Mouse (Mus musculus) embryonic facial prominence, embryonic 10.5 days (tissue): ENCODE measurements around the gene Sufu. TPM values are rescaled to one million over a fixed set of nuclear protein-coding genes. Genes with fewer than 3 reads are reported as not detected.
A peak's percentile ranks its signal among the peaks of the same experiment; 100 is the strongest.

Experiments used
- DNase-seq: peaks from one replicate; pipeline ENCODE4 v3.0.0-alpha.2; 2017; ENCODE audit warnings: low spot score
- H3K27ac ChIP-seq: fragments of 300-500 bp; sonication (generic); replicated peaks from 2 replicates; pipeline ENCODE4 v1.5.1; 2016; ENCODE audit warnings: mild to moderate bottlenecking
- H3K27me3 ChIP-seq: fragments of 300-500 bp; sonication (generic); replicated peaks from 2 replicates; pipeline ENCODE4 v1.6.1; 2016; ENCODE audit warnings: low read depth, mild to moderate bottlenecking; ENCODE audit not compliant: poor library complexity, severe bottlenecking
- H3K36me3 ChIP-seq: fragments of 300-500 bp; sonication (generic); replicated peaks from 2 replicates; pipeline ENCODE4 v1.6.1; 2016; ENCODE audit warnings: mild to moderate bottlenecking, moderate library complexity
- H3K4me1 ChIP-seq: fragments of 300-500 bp; sonication (generic); 2 replicates; pipeline ENCODE4 v1.6.1; 2016
- H3K4me3 ChIP-seq: fragments of 300-500 bp; sonication (generic); 2 replicates; pipeline ENCODE4 v1.5.1; 2016; ENCODE audit warnings: mild to moderate bottlenecking, moderate library complexity
- H3K9me3 ChIP-seq: fragments of 300-500 bp; sonication (generic); 2 replicates; pipeline ENCODE4 v1.6.1; 2016; ENCODE audit warnings: mild to moderate bottlenecking
- WGBS: fragments of 180-500 bp; shearing (Covaris S2); methylation state at CpG from one replicate; pipeline ENCODE4 v1.1.7; 2016; 5-methylcytosine and 5-hydroxymethylcytosine counted together
- polyA plus RNA-seq: library from polyadenylated mRNA; unstranded; fragments of >200 nt; fragmentation: Nextera tagmentation; extraction: Ambion mirVana; gene quantifications from 2 replicates; pipeline ENCODE4 v1.2.1, GENCODE M21; 2016

Sufu gene
- polyA plus RNA-seq, 1 experiment from 2014 or later, result 50.5 TPM

DNA sequence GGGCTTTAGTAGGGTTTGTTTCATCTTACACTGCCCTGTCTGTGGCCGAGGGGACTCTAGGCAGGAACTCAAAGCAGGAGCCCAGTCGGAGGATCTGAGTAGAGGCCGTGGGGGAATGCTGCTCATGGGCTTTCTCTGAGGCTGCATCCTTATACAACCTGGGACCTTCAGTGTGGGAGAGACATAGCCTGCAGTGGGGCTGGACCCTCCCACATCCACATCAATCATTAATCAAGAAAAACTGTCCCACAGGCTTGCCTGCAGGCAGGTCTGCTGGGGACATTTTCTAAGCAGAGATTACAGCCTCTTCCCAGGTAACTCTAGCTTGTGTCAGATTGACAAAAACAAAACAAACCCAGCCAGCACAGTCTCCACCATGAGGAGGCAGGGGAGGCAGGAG, 65.9 kb downstream of the Sufu start:
- Histone ChIP-seq H3K36me3 (peaks cover 77% of the 10 kb centered on the region), H3K27ac (no peak overlapping the region), H3K27me3 (no peaks in the 10 kb centered on the region), H3K4me3 (no peak overlapping the region), H3K4me1 (peaks cover 28% of the 10 kb centered on the region), H3K9me3 (no peaks in the 10 kb centered on the region)
- DNase-seq, result no peak
- 89% methylated on average over 3 of the region's 3 CpGs for WGBS

DNA sequence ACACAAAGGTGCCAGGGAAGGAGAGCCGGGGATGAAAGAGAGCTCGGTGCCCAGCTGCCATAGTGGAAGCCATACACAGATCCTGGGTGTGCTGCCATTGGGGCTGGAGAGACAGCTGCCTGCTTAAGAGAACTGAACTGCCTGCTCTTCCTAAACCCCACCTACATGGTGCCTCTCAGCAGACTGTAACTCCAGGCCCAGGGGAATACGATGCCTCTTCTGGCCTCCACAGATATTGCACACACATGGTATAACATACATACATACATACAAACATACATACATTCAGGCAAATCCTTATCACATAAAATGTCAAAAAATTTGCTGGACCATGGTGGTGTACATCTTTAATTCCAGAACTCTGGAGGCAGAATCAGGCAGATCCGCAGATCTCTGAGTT, 66.8 kb downstream of the Sufu start:
- H3K9me3 ChIP-seq, result no peaks in the 10 kb centered on the region
- H3K4me1 ChIP-seq, result peaks cover 28% of the 10 kb centered on the region
- DNase-seq, result no peak
- WGBS, result 98% methylated on average over 4 of the region's 4 CpGs
- no peak overlapping the region for H3K4me3 ChIP-seq
- H3K36me3 ChIP-seq, result peaks cover 77% of the 10 kb centered on the region
- no peaks in the 10 kb centered on the region for H3K27me3 ChIP-seq
- no peak overlapping the region for H3K27ac ChIP-seq

DNA sequence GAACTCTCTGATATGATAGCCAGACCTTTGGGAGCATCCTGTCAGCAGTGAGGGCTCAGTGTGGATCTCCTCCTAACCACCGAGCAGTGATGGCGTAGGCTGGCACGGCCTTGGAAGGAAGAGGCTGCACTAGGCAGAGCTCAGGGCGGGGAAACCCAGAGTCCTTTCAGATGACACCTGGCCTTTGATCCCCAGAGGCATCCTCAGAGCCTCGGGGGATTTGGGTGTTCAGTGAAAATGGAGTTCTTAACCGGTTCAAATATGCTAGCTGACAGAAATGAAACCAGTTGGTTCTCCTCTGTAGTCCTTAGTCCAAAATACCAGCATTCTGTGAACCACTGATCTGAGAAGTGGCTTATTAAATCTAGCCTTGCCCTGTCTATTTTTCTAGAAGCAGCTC, 69.5 kb downstream of the Sufu start:
- peaks cover 32% of the 10 kb centered on the region for H3K4me1 ChIP-seq
- DNase-seq, result no peak
- H3K9me3 ChIP-seq, result no peaks in the 10 kb centered on the region
- 75% methylated on average over 6 of the region's 6 CpGs for WGBS
- no peaks in the 10 kb centered on the region for H3K27me3 ChIP-seq
- peaks cover 65% of the 10 kb centered on the region for H3K36me3 ChIP-seq
- no peak overlapping the region for H3K4me3 ChIP-seq
- H3K27ac ChIP-seq, result no peak overlapping the region

DNA sequence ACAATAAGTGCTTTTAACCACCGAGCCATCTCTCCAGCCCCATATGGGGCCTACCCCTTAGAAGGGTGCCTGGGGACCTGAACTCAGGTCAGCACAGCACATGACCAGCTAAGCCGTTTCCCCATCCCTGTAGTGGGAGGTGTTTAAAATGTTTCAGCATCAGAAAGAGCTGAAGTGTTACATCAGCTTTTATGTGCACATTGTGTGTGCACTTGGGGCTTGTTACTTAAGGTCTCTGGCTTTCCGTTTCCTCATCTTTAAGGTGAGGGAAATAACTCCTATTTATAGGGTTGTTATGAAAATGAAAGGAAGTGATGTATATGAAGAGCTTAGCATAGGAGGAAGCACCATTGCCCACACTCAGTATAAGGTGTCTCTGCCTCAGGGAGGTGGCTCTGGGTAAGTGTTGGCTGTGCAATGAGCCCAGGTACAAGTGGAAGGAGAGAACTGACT, 70.4 kb downstream of the Sufu start:
- 65% methylated on average over 3 of the region's 3 CpGs for WGBS
- DNase-seq, result no peak
- Histone ChIP-seq H3K27ac (no peak overlapping the region), H3K4me3 (no peak overlapping the region), H3K4me1 (peaks cover 41% of the 10 kb centered on the region), H3K9me3 (no peaks in the 10 kb centered on the region), H3K36me3 (peaks cover 57% of the 10 kb centered on the region), H3K27me3 (no peaks in the 10 kb centered on the region)

DNA sequence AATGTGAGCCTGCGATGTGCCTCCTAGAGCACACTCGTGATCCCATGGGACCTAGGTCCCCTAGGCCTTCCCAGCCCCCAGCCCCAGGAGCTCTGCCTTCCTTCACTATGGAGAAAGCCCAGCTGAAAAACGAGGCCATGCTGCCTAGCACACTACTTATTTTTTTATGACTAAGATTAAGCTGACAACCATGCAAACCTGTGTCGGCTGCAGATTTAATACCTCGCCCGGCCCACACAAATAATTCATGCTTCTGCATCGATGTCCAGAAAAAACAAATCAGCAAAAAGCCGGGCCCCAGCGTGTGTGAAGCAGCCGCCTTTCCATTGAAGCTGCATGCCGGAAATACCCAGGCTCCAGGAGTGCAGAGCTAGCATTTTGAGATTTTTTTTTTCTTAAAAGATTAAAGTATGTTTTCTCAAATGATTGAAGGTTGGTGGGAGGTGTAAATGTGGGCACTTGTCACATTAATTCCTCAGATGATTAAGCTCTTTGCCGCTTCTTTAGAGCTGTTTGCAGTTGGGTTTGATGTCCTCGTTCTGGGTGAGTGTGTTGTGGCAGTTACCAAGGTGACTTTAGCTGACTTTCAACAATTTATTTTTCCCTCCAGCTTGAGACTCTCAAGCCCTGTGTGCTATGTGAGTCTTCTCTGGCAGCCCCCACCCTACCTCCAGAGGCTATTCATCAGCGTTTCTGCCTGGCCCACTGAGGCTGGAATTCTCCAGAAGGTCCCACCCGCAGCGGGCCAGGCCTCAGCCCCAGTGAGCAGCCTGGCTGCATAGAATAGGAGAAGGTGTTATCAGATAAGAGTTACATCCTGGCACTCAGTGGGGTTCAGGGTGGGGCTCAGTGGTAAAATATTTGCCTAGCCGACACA, 73.9 kb downstream of the Sufu start:
- peaks cover 64% of the 10 kb centered on the region for H3K36me3 ChIP-seq
- no peak overlapping the region for H3K4me3 ChIP-seq
- DNase-seq, result no peak
- peaks cover 45% of the 10 kb centered on the region for H3K4me1 ChIP-seq
- H3K27me3 ChIP-seq, result no peaks in the 10 kb centered on the region
- H3K9me3 ChIP-seq, result no peaks in the 10 kb centered on the region
- H3K27ac ChIP-seq, result peak overlapping the region; percentile 69
- WGBS, result 65% methylated on average over 17 of the region's 17 CpGs

DNA sequence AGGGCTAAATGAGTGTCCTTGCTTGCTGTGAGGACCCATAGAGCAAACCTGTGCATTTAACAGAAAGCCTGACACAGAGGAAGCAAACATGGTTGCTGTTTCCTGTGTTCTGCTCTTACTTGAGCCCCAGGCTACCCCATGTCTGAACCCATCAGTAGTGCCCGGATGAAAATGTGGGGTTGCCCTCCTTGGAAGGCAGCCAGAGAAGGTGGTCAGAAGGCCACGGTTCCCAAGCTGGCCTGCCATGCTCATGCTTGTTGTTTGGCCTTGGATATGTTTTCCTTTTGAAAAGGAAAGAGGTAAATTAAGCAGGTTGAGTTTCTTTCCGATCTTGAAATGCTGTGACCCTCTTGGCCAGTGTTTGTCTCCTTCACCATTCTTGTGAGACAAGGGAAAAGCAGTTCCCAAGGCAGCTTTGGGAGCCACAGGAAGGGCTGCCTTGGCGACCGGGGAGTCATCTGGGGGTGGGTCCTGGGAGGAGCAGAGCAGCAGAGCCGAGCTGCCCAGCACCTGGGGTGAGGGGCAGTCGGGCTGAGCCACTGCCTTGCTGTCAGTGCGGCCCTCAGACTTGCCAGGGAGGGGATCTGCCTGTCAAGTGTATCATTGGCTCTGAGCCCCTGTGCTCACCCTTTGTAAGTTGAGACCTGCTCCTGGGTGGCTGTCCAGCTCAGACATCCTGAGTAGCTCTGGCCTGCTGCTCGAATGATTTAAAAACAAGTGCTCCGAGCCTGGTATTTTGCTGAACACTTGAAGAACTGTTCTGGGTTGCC, 74.8 kb downstream of the Sufu start:
- H3K4me3 ChIP-seq, result no peak overlapping the region
- H3K36me3 ChIP-seq, result peaks cover 65% of the 10 kb centered on the region
- peak; percentile 59 for DNase-seq

DNA sequence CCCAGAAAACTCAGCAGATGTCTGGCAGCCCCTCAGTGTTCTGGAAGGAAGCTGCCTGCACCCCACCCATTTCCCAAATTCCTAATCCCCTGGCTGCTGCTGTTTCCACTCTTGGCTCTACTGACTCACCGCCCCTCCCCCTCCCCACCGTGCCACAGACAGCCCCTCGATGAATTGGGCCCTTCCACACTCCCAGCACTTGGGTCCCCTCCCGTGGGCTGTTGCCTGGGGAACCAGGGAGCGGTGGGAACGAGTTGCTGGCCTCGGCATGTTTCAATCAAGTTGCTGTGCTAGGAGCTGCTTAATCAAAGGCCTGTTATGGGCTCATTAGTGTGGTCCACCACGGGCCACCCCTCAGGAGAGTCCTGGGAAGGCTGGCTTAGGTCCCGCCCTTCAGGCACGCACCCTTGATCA, 80.7 kb downstream of the Sufu start:
- Histone ChIP-seq H3K27me3 (no peaks in the 10 kb centered on the region), H3K36me3 (peaks cover 73% of the 10 kb centered on the region), H3K4me1 (peaks cover 64% of the 10 kb centered on the region), H3K27ac (no peak overlapping the region), H3K4me3 (no peak overlapping the region), H3K9me3 (no peaks in the 10 kb centered on the region)
- no peak for DNase-seq
- 44% methylated on average over 10 of the region's 10 CpGs for WGBS

More for the DNA sequence above, 74.8 kb downstream of the Sufu start:
- peaks cover 42% of the 10 kb centered on the region for H3K4me1 ChIP-seq
- peak overlapping the region; percentile 66 for H3K27ac ChIP-seq
- no peaks in the 10 kb centered on the region for H3K27me3 ChIP-seq
- WGBS, result 20% methylated on average over 10 of the region's 10 CpGs
- H3K9me3 ChIP-seq, result no peaks in the 10 kb centered on the region

DNA sequence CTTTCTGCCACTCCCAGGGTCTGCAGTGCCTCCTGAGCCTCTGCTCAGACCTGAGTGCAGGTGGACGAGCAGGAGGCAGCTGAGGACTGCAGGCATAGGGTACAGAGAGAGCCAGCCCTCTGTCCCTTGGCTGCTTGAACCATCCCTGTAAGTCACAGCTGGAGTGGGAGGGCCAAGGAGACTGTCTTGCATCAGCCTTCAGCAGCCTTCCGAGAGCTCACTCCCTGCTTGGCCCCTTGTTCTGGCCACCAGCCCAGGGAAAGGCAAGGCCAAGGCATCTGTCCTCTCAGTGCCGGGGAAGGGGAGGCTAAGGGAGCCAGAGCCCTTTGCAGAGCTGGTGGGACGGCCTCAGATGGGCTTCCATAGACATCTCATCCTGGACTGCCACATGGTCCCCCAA, 81.5 kb downstream of the Sufu start:
- Histone ChIP-seq H3K27me3 (no peaks in the 10 kb centered on the region), H3K9me3 (no peaks in the 10 kb centered on the region), H3K27ac (peak overlapping the region; percentile 59), H3K4me3 (no peak overlapping the region), H3K4me1 (peaks cover 71% of the 10 kb centered on the region), H3K36me3 (peaks cover 70% of the 10 kb centered on the region)
- DNase-seq, result no peak
- 88% methylated on average over 4 of the region's 4 CpGs for WGBS

DNA sequence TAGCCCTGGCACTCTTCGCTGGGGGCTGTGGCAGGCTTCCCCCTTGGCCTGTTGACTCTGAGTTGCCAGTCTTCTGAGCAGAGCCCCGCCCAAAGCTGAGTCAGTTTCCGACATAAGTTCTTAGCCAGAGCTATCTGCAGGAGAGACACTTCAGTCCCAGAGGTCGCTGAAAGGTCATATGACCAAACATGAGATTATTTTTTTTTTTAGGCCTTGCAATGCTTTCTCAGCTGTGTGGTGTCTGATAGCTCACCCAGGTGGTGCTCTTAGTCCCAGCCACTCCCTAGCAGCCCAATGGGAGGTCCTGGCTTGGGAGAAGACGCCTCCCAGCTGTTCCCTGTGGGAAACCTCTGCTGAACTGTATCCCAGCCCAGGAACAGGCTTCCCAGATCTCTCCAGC, 82.1 kb downstream of the Sufu start:
- H3K27me3 ChIP-seq, result no peaks in the 10 kb centered on the region
- H3K9me3 ChIP-seq, result no peaks in the 10 kb centered on the region
- DNase-seq, result no peak
- no peak overlapping the region for H3K4me3 ChIP-seq
- peaks cover 76% of the 10 kb centered on the region for H3K4me1 ChIP-seq
- H3K27ac ChIP-seq, result peak overlapping the region; percentile 69
- WGBS, result 68% methylated on average over 5 of the region's 5 CpGs
- H3K36me3 ChIP-seq, result peaks cover 68% of the 10 kb centered on the region

DNA sequence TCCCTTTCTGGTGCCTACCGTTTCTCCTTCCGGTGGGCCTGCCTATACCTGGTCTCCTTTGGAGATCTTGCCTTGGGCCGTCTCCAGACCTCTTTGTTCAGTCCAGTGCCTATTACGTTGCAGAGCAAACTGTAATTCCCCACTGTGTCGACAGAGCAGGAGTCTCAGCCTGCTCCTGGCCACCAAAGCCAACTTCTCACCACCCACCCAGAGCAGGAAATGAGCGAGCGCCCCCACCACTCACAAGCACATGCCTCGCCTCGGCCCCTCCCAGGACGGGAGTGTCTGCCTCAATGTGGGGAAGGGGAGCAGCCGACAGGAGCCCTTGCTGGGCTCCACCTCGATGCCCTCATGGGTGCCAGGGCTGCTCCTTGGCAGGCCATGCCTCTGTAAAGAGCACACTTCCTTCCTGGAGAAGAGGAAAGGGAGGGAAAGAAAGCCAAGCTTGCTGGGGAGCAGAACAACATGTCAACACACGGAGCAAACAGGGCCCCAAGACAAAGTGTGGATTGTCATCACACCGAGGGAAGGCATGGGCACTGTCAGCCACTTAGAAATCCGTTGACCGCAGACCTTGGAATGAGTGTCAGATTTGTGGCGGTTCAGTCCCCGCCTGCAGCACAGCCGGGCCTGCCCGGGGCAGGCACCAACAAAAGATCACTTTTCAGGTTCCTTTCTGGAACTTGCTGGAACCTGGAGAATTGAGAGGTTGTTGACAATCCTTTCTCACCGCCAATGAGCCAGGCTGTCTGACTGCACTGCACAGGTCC, 82.8 kb downstream of the Sufu start:
- H3K9me3 ChIP-seq, result no peaks in the 10 kb centered on the region
- DNase-seq, result no peak
- H3K4me1 ChIP-seq, result peaks cover 83% of the 10 kb centered on the region
- H3K36me3 ChIP-seq, result peaks cover 68% of the 10 kb centered on the region
- no peaks in the 10 kb centered on the region for H3K27me3 ChIP-seq
- peak overlapping the region; percentile 69 for H3K27ac ChIP-seq
- H3K4me3 ChIP-seq, result no peak overlapping the region
- 70% methylated on average over 21 of the region's 21 CpGs for WGBS

DNA sequence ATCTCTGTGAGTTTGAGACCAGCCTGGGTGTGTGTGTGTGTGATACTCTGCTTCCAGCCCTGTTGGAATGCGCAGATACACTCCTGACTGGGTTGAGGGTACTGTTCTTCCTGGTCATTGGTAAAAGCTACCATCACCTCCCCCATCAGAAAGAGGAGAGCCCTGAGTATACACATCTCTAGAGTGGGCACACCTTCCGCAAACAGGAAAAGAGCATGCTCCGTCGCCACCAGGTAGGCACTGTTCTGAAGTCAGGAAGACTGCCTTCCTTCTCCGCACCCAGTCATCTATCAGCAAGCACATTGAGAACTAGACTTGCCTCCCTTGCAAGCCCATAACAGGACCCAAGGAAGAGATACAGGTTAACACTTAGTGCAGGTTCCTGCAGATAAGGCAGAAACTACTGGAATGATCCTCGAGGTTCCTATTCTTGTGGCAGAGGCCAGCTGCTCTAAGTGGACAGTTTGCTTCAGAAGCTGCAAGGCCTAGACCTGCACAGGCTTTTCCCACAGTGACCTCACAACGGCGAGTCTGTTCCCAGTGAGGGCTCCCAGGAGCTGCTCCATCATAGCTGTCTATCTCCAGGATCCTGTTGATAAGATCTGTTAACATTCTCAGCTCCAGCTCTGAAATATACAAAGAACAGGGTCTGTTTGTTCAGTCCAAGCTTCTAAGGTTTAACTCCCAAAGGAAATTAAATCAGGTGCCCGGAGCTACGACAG, 84.1 kb downstream of the Sufu start:
- Histone ChIP-seq H3K36me3 (peaks cover 68% of the 10 kb centered on the region), H3K4me1 (peaks cover 91% of the 10 kb centered on the region)

DNA sequence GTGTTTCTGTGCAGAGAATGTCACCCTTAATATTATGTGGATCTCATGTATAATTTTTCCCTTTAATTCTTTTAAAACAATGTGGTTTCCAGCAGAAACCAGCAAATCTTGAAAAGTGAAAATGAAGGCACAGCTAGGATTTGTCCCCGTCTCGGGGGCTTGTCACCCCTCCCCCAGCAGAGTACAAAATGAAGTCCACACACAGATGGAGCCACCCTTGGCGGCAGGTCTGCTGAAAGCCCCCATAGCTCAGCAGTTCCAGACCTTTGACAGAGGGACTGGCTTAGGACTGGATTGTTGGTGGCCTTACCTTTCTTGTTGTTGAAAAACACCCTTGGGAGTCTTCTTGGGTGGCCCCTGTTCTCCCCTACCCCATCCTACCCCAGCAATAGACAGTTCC, 84.7 kb downstream of the Sufu start:
- H3K9me3 ChIP-seq, result no peaks in the 10 kb centered on the region
- H3K27me3 ChIP-seq, result no peaks in the 10 kb centered on the region
- H3K4me3 ChIP-seq, result no peak overlapping the region
- DNase-seq, result no peak
- peak overlapping the region; percentile 37; the same call in 1 of the 2 replicates for H3K27ac ChIP-seq
- H3K4me1 ChIP-seq, result peaks cover 95% of the 10 kb centered on the region
- 22% methylated on average over 3 of the region's 3 CpGs for WGBS
- H3K36me3 ChIP-seq, result peaks cover 69% of the 10 kb centered on the region

More for the DNA sequence above, 84.1 kb downstream of the Sufu start:
- Histone ChIP-seq H3K4me3 (no peak overlapping the region), H3K27ac (peak overlapping the region; percentile 69), H3K27me3 (no peaks in the 10 kb centered on the region), H3K9me3 (no peaks in the 10 kb centered on the region)
- no peak for DNase-seq
- 68% methylated on average over 10 of the region's 10 CpGs for WGBS
